Mouse (Mus musculus): Measurements from ENCODE around the gene Gm10134.

DNA sequence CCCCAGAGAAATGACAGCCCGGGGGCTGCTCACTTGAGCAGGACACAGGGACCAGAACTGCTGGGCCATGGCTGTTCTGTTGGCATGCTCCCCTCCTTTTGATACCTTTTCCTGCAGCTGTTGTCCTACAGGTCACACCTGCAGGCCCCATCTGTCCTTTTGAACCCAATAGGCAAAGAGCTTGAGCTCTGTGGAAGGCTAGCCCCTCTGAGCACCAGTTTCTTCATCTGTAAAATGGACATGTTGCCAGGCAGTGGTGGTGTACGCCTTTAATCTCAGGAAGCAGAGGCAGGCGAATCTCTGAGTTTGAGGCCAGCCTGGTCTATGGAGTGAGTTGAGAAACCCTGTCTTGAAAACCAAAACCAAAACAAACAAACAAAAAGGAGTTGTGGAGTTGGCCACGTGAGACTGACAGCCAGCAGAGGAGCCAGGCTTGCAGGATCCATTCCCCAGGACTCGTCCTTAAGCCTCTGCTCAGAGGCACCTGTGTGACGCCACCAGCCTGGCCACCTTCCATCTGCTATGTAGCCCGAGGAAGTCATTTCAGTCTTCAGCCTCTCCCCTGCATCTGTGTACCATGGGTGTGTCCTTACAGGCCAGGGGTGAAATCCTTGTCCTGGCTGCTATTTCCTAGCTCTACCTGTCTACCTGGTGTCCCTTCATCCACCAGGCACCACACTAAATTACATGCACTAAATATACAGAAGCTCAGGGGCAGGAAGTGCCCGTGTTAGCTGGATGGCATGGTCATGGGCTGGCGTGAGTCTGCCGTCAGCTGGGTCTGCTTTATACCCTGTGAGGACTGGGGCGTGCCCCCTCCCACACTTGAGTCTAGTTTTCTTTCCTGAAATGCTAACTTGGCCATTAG, 31.1 kb downstream of the Gm10134 start:
- TF ChIP-seq CTCF (IDR thresholded peaks at IDR 0.05; ENCODE audit: borderline replicate concordance, extremely low read depth, insufficient read depth, insufficient read length): no peak
- TF ChIP-seq POLR2A (IDR thresholded peaks at IDR 0.05; ENCODE audit: borderline replicate concordance, extremely low read depth, insufficient read depth, insufficient read length, poor library complexity, severe bottlenecking): no peak

Measured in brain, embryonic 14.5 days (tissue).